Mouse (Mus musculus) layer of hippocampus, adult 18-20 months (tissue): ENCODE results near the gene Parn. TPM values are rescaled to one million over a fixed set of nuclear protein-coding genes. Genes with fewer than 3 reads are reported as not detected.

Source experiments
- total RNA-seq, 2 experiments: library from RNA; stranded (reverse); gene quantifications; 2 replicates each; pipeline ENCODE4 v1.2.3; 2021

Parn gene
- total RNA-seq, 2 experiments from 2014 or later: 24.9 to 25.3 TPM

Other genes with a start within 250 kb of the Parn start
- 10 to 100 TPM; 34.5 to 36.0 TPM for gene Bfar, start 3.7 kb upstream of the Parn start, total RNA-seq
- gene 3110001I22Rik, start 3.8 kb upstream of the Parn start, total RNA-seq: 1 to 10 TPM; 5.1 to 5.9 TPM
- gene Pla2g10, start 62.8 kb upstream of the Parn start, total RNA-seq: not detected
- gene Rrn3, start 112.5 kb upstream of the Parn start, total RNA-seq: 10 to 100 TPM; 51.3 to 51.5 TPM
- gene Ntan1, start 150.7 kb upstream of the Parn start, total RNA-seq: 10 to 100 TPM; 76.0 to 87.1 TPM
- gene Pdxdc1, start 235.0 kb upstream of the Parn start, total RNA-seq: 10 to 100 TPM; 66.5 to 75.8 TPM
- 10 to 100 TPM; 74.1 to 75.9 TPM for gene Mpv17l, start 235.0 kb upstream of the Parn start, total RNA-seq